Mouse (Mus musculus) brain, embryonic 14.5 days (tissue): ENCODE measurements at regions not wholly inside any gene's neighbourhood (a gene's known extent, or its start where the extent isn't known, plus 50 kb on each side); places are given as distances from the start of the nearest gene placed in this dataset.
A peak's percentile ranks its signal among the peaks of the same experiment; 100 is the strongest.

Source experiments
- DNase-seq: peaks from one replicate; pipeline ENCODE4 v3.0.0-alpha.2; 2011; ENCODE audit warnings: low read depth
- CTCF ChIP-seq: fragments of 200-500 bp; IDR thresholded peaks from 2 replicates; pipeline ENCODE4 v1.5.1; 2012; ENCODE audit warnings: inconsistent platforms, mild to moderate bottlenecking, moderate library complexity, borderline replicate concordance; ENCODE audit not compliant: insufficient read depth, insufficient read length; ENCODE audit errors: extremely low read depth
- POLR2A ChIP-seq: fragments of 200-500 bp; IDR thresholded peaks from 2 replicates; pipeline ENCODE4 v1.6.1; 2012; ENCODE audit warnings: mild to moderate bottlenecking, inconsistent platforms, borderline replicate concordance; ENCODE audit not compliant: poor library complexity, insufficient read depth, insufficient read length, severe bottlenecking; ENCODE audit errors: extremely low read depth

DNA sequence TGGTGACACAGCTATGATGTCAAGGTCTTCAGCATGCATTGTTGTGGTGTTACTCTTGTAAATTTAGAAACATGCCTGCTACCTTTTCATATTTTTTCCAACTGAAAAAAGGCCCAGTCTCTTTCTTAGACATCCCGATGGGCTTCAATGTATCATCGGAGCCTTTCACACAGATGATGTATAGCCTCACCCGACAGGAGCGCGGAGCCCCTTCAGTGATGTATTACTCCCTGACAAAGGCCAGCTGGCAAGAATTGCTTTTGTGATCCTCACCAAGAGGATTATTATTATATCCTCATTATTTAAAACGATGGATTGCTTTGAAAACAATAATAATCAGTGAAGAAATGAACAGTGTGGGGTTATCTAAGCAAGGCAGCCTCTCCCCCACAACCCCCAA, 765.5 kb upstream of the Ddx18 start:
- no peak for DNase-seq
- TF ChIP-seq CTCF = no peak
- no peak for TF ChIP-seq POLR2A

DNA sequence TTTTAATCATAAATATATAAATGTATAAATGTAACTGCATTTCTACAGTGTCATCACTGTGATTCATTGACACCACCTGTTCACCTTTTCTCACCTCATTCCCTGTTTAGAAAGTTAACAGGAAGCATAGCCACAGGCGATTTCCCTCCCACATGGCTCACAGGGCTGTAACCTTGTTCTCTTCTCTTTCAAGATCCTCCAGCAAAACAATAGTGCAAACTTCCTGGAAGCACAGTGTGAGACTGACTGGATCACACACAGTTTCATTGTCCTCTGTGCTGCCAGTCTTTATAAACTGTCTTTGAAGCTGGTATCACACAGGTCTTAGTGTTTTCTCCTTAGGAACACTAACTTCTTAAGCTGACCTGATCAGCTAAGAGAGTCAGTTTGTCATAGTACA, 760.5 kb upstream of the Ddx18 start:
- no peak for TF ChIP-seq CTCF
- TF ChIP-seq POLR2A = no peak
- peak; percentile 20 for DNase-seq
